Mouse (Mus musculus) embryonic facial prominence, embryonic 10.5 days (tissue): ENCODE measurements around the gene Ubtfl1. TPM values are rescaled to one million over a fixed set of nuclear protein-coding genes. Genes with fewer than 3 reads are reported as not detected.
"Not testable (repeated sequence)": the region's sequence is repeated elsewhere in the genome, so short reads cannot be mapped to it uniquely, and the experiment has no call there.

ENCODE experiments used
- DNase-seq: peaks from one replicate; pipeline ENCODE4 v3.0.0-alpha.2; 2017; ENCODE audit warnings: low spot score
- H3K27ac ChIP-seq: fragments of 300-500 bp; sonication (generic); replicated peaks from 2 replicates; pipeline ENCODE4 v1.5.1; 2016; ENCODE audit warnings: mild to moderate bottlenecking
- H3K27me3 ChIP-seq: fragments of 300-500 bp; sonication (generic); replicated peaks from 2 replicates; pipeline ENCODE4 v1.6.1; 2016; ENCODE audit warnings: low read depth, mild to moderate bottlenecking; ENCODE audit not compliant: poor library complexity, severe bottlenecking
- H3K36me3 ChIP-seq: fragments of 300-500 bp; sonication (generic); replicated peaks from 2 replicates; pipeline ENCODE4 v1.6.1; 2016; ENCODE audit warnings: mild to moderate bottlenecking, moderate library complexity
- H3K4me1 ChIP-seq: fragments of 300-500 bp; sonication (generic); 2 replicates; pipeline ENCODE4 v1.6.1; 2016
- H3K4me3 ChIP-seq: fragments of 300-500 bp; sonication (generic); 2 replicates; pipeline ENCODE4 v1.5.1; 2016; ENCODE audit warnings: mild to moderate bottlenecking, moderate library complexity
- H3K9me3 ChIP-seq: fragments of 300-500 bp; sonication (generic); 2 replicates; pipeline ENCODE4 v1.6.1; 2016; ENCODE audit warnings: mild to moderate bottlenecking
- WGBS: fragments of 180-500 bp; shearing (Covaris S2); methylation state at CpG from one replicate; pipeline ENCODE4 v1.1.7; 2016; 5-methylcytosine and 5-hydroxymethylcytosine counted together
- microRNA-seq: library from miRNA; unstranded; fragments of <30 nt; microRNA quantifications from one replicate; pipeline ENCODE4, GENCODE M21; 2017
- polyA plus RNA-seq: library from polyadenylated mRNA; unstranded; fragments of >200 nt; fragmentation: Nextera tagmentation; extraction: Ambion mirVana; gene quantifications from 2 replicates; pipeline ENCODE4 v1.2.1, GENCODE M21; 2016

The Ubtfl1 gene
- not detected in 2 replicates for polyA plus RNA-seq

GRCm38 (mm10) chr9:18404118-18404517 is at the start of gene Ubtfl1:
Ubtfl1 (plus strand) TSS chr9:18404418.
- no peak for DNase-seq
- 66% methylated on average over 1 of the region's 1 CpGs for WGBS
- no peaks in the 10 kb centered on the region for H3K4me1 ChIP-seq

GRCm38 (mm10) chr9:18373026-18373425 is 31.2 kb upstream of the Ubtfl1 start:
- H3K4me3 ChIP-seq, H3K9me3 ChIP-seq, H3K27ac ChIP-seq, H3K36me3 ChIP-seq, H3K4me1 ChIP-seq, DNase-seq, H3K27me3 ChIP-seq: not testable (repeated sequence)
- 82% methylated on average over 1 of the region's 1 CpGs for WGBS

More at GRCm38 (mm10) chr9:18404118-18404517, at the start of gene Ubtfl1:
- no peaks in the 10 kb centered on the region for H3K36me3 ChIP-seq
- no peak within 1 kb of the TSS for H3K4me3 ChIP-seq
- H3K9me3 ChIP-seq = no peaks in the 10 kb centered on the region
- H3K27ac ChIP-seq = no peak within 1 kb of the TSS
- no peaks in the 10 kb centered on the region for H3K27me3 ChIP-seq

GRCm38 (mm10) chr9:18385782-18386181 is 18.4 kb upstream of the Ubtfl1 start:
- 26% methylated on average over 6 of the region's 6 CpGs for WGBS
- H3K27ac ChIP-seq = peak overlapping the region; percentile 65
- no peaks in the 10 kb centered on the region for H3K27me3 ChIP-seq
- H3K4me3 ChIP-seq = peak overlapping the region; percentile 38
- peaks cover 8% of the 10 kb centered on the region for H3K4me1 ChIP-seq
- peak; percentile 31 for DNase-seq
- H3K9me3 ChIP-seq = no peaks in the 10 kb centered on the region
- H3K36me3 ChIP-seq = no peaks in the 10 kb centered on the region

GRCm38 (mm10) chr9:18399629-18400028 is 4.6 kb upstream of the Ubtfl1 start:
- Histone ChIP-seq H3K4me3 (no peak overlapping the region), H3K36me3 (no peaks in the 10 kb centered on the region), H3K27ac (no peak overlapping the region), H3K27me3 (no peaks in the 10 kb centered on the region), H3K9me3 (no peaks in the 10 kb centered on the region), H3K4me1 (no peaks in the 10 kb centered on the region)
- WGBS = 85% methylated on average over 1 of the region's 1 CpGs
- no peak for DNase-seq

GRCm38 (mm10) chr9:18402895-18403294 is 1.3 kb upstream of the Ubtfl1 start, which contains the start of gene Naalad2:
Naalad2 (minus strand) TSS chr9:18402995.
- not testable (repeated sequence) for H3K9me3 ChIP-seq, H3K4me1 ChIP-seq, H3K27ac ChIP-seq, H3K36me3 ChIP-seq, H3K27me3 ChIP-seq, DNase-seq, H3K4me3 ChIP-seq
- WGBS = 75% methylated on average over 2 of the region's 2 CpGs

GRCm38 (mm10) chr9:18412371-18412770 is 8.2 kb downstream of the Ubtfl1 start:
- H3K4me1 ChIP-seq, H3K36me3 ChIP-seq, DNase-seq, H3K27ac ChIP-seq, H3K4me3 ChIP-seq, H3K27me3 ChIP-seq, H3K9me3 ChIP-seq: not testable (repeated sequence)
- WGBS = 90% methylated on average over 4 of the region's 4 CpGs

- Histone ChIP-seq H3K27ac (no peak within 1 kb of the TSS), H3K36me3 (no peaks in the 10 kb centered on the region), H3K9me3 (no peaks in the 10 kb centered on the region), H3K27me3 (no peaks in the 10 kb centered on the region), H3K4me1 (no peaks in the 10 kb centered on the region), H3K4me3 (no peak within 1 kb of the TSS)
- DNase-seq = no peak
These were observed 26.1 kb downstream of the Ubtfl1 start, which contains the start of gene Mbd3l2 for GRCm38 (mm10) chr9:18430354-18430753. Mbd3l2 (plus strand) TSS chr9:18430654.

- 88% methylated on average over 10 of the region's 10 CpGs for WGBS
- Histone ChIP-seq H3K9me3 (no peaks in the 10 kb centered on the region), H3K4me1 (no peaks in the 10 kb centered on the region), H3K27ac (no peak overlapping the region), H3K36me3 (no peaks in the 10 kb centered on the region), H3K4me3 (no peak overlapping the region), H3K27me3 (no peaks in the 10 kb centered on the region)
- no peak for DNase-seq
These were observed 27.5 kb downstream of the Ubtfl1 start for GRCm38 (mm10) chr9:18431687-18432086.

- H3K9me3 ChIP-seq = peaks cover 10% of the 10 kb centered on the region; the same call in 1 of the 2 replicates
- no peak overlapping the region for H3K4me3 ChIP-seq
- H3K27me3 ChIP-seq = no peaks in the 10 kb centered on the region
- WGBS = 90% methylated on average over 4 of the region's 4 CpGs
- DNase-seq = no peak
- no peaks in the 10 kb centered on the region for H3K4me1 ChIP-seq
- H3K36me3 ChIP-seq = peaks cover 57% of the 10 kb centered on the region
- no peak overlapping the region for H3K27ac ChIP-seq
These were observed 52.3 kb downstream of the Ubtfl1 start for GRCm38 (mm10) chr9:18456520-18456919.

Small RNA genes lying within 50 kb of the gene (microRNA-seq; reads per million reads assigned to microRNA genes)
- not detected for gene Gm22854

Other genes starting within 250 kb of the Ubtfl1 start
- gene Chordc1, start 112.3 kb upstream of the Ubtfl1 start, polyA plus RNA-seq = 160 and 165 TPM in 2 replicates
- 1.5 and 1.6 TPM in 2 replicates for gene Naalad2, start 1.4 kb upstream of the Ubtfl1 start, polyA plus RNA-seq
- gene Mbd3l2, start 26.2 kb downstream of the Ubtfl1 start, polyA plus RNA-seq = not detected in 2 replicates
- 10.0 and 11.5 TPM in 2 replicates for gene Zfp558, start 73.8 kb downstream of the Ubtfl1 start, polyA plus RNA-seq
- gene Mbd3l1, start 73.9 kb downstream of the Ubtfl1 start, polyA plus RNA-seq = not detected in 2 replicates